Mouse (Mus musculus): ENCODE measurements around the gene Ccn1. TPM values are rescaled to one million over a fixed set of nuclear protein-coding genes. Genes with fewer than 3 reads are reported as not detected.

The Ccn1 gene
- polyA plus RNA-seq (2012; rRNA removed) = 6.4 and 9.8 TPM in 2 replicates

GRCm38 (mm10) chr3:145649852-145650202 is at the start of gene Ccn1:
TSS of gene Ccn1 (minus strand) at chr3:145649981.
- WGBS = 1% methylated on average over 29 of the region's 29 CpGs
- DNase-seq (ENCODE audit: low read depth, low spot score) = no peak

GRCm38 (mm10) chr3:145693361-145693760 is 43.6 kb upstream of the Ccn1 start:
- 42% methylated on average over 2 of the region's 2 CpGs for WGBS
- no peak for DNase-seq (ENCODE audit: low read depth, low spot score)

- 79% methylated on average over 9 of the region's 9 CpGs for WGBS
- DNase-seq (ENCODE audit: low read depth, low spot score) = no peak
Measured at GRCm38 (mm10) chr3:145692037-145692436, 42.3 kb upstream of the Ccn1 start.

GRCm38 (mm10) chr3:145691415-145691814 is 41.6 kb upstream of the Ccn1 start:
- 66% methylated on average over 7 of the region's 7 CpGs for WGBS
- DNase-seq (ENCODE audit: low read depth, low spot score) = no peak

GRCm38 (mm10) chr3:145689271-145689670 is 39.5 kb upstream of the Ccn1 start:
- DNase-seq (ENCODE audit: low read depth, low spot score) = no peak
- 85% methylated on average over 9 of the region's 9 CpGs for WGBS

- 69% methylated on average over 5 of the region's 5 CpGs for WGBS
Measured at GRCm38 (mm10) chr3:145687836-145688235, 38.1 kb upstream of the Ccn1 start.

GRCm38 (mm10) chr3:145684604-145685441 is 35.0 kb upstream of the Ccn1 start:
- 40% methylated on average over 19 of the region's 19 CpGs for WGBS
- no peak for DNase-seq (ENCODE audit: low read depth, low spot score)

More at GRCm38 (mm10) chr3:145687836-145688235, 38.1 kb upstream of the Ccn1 start:
- no peak for DNase-seq (ENCODE audit: low read depth, low spot score)

- WGBS = 91% methylated on average over 4 of the region's 4 CpGs
- no peak for DNase-seq (ENCODE audit: low read depth, low spot score)
Measured at GRCm38 (mm10) chr3:145684201-145684600, 34.4 kb upstream of the Ccn1 start.

- WGBS = 77% methylated on average over 10 of the region's 10 CpGs
- no peak for DNase-seq (ENCODE audit: low read depth, low spot score)
Measured at GRCm38 (mm10) chr3:145681348-145681935, 31.7 kb upstream of the Ccn1 start.

- WGBS = 95% methylated on average over 5 of the region's 5 CpGs
Measured at GRCm38 (mm10) chr3:145680686-145681085, 30.9 kb upstream of the Ccn1 start.

GRCm38 (mm10) chr3:145676212-145676611 is 26.4 kb upstream of the Ccn1 start:
- DNase-seq (ENCODE audit: low read depth, low spot score) = no peak
- WGBS = 60% methylated on average over 6 of the region's 6 CpGs

More at GRCm38 (mm10) chr3:145680686-145681085, 30.9 kb upstream of the Ccn1 start:
- DNase-seq (ENCODE audit: low read depth, low spot score) = no peak

GRCm38 (mm10) chr3:145674815-145675214 is 25.0 kb upstream of the Ccn1 start:
- no peak for DNase-seq (ENCODE audit: low read depth, low spot score)
- 59% methylated on average over 2 of the region's 2 CpGs for WGBS

GRCm38 (mm10) chr3:145666383-145666782 is 16.6 kb upstream of the Ccn1 start:
- 63% methylated on average over 4 of the region's 4 CpGs for WGBS
- DNase-seq (ENCODE audit: low read depth, low spot score) = no peak

- no peak for DNase-seq (ENCODE audit: low read depth, low spot score)
- WGBS = 52% methylated on average over 14 of the region's 14 CpGs
Measured at GRCm38 (mm10) chr3:145656993-145657713, 7.4 kb upstream of the Ccn1 start.

- DNase-seq (ENCODE audit: low read depth, low spot score) = no peak
- 84% methylated on average over 6 of the region's 6 CpGs for WGBS
Measured at GRCm38 (mm10) chr3:145654944-145655343, 5.2 kb upstream of the Ccn1 start.

GRCm38 (mm10) chr3:145654028-145654427 is 4.2 kb upstream of the Ccn1 start:
- no peak for DNase-seq (ENCODE audit: low read depth, low spot score)
- WGBS = 87% methylated on average over 9 of the region's 9 CpGs

GRCm38 (mm10) chr3:145653191-145653940 is 3.6 kb upstream of the Ccn1 start:
- 2% methylated on average over 53 of the region's 53 CpGs for WGBS
- no peak for DNase-seq (ENCODE audit: low read depth, low spot score)

GRCm38 (mm10) chr3:145652322-145653131 is 2.7 kb upstream of the Ccn1 start:
- no peak for DNase-seq (ENCODE audit: low read depth, low spot score)
- WGBS = 54% methylated on average over 20 of the region's 20 CpGs

- WGBS = 60% methylated on average over 10 of the region's 10 CpGs
- no peak for DNase-seq (ENCODE audit: low read depth, low spot score)
Measured at GRCm38 (mm10) chr3:145651978-145652321, 2.2 kb upstream of the Ccn1 start.
